ENCODE assay signal across 17 mouse cellular contexts in the genomic region with DNA sequence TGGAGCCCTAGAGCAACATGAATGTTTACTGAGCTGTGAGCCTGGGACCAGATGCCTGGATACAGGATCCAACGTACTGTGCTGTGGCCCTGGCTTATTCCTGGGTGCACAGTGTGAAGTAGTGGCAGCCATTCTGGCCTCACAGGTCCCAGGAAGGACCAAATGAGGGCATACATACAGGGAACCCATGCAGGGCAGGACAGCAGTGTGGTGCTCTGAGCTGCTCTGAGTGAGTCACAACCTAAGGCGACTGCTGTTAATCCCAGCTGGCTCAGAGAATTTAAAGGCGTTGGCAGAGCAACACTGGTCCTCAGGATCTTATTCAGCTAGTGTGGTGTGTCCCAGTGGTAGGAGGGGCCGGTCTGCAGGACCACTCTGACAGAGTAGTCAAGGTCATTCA. TPM values are rescaled to one million over a fixed set of nuclear protein-coding genes. Genes with fewer than 3 reads are reported as not detected.
DNase-seq lines count a peak whose midpoint lies in the region; ATAC-seq lines count a peak whose summit lies in the region.
"Had no signal": no experiment of that assay in that cellular context is flagged by ENCODE, and none has a peak within 500 bp of the region (broad histone marks: within the 10 kb centered on the region; RNA-seq: fewer than 3 reads in every experiment).

No protein-coding gene starts in this region.

- 47% methylated on average over 4 of the region's 4 CpGs for WGBS in heart, embryonic 13.5 days
- 56% methylated on average over 4 of the region's 4 CpGs for WGBS in limb, embryonic 12.5 days
- WGBS in limb, embryonic 10.5 days = 66% methylated on average over 4 of the region's 4 CpGs

- H3K4me1 ChIP-seq in heart, embryonic 13.5 days = peaks cover 42% of the 10 kb centered on the region
- peaks cover 9% of the 10 kb centered on the region; the same call in 1 of the 2 replicates for H3K4me1 ChIP-seq in limb, embryonic 12.5 days (replicated peaks)
- peaks cover 7% of the 10 kb centered on the region for H3K4me1 ChIP-seq in limb, embryonic 10.5 days

- H3K36me3 ChIP-seq in heart, embryonic 13.5 days = no peaks in the 10 kb centered on the region
- no peaks in the 10 kb centered on the region for H3K36me3 ChIP-seq in limb, embryonic 12.5 days
- no peaks in the 10 kb centered on the region for H3K36me3 ChIP-seq in limb, embryonic 10.5 days
- H3K36me3 ChIP-seq: heart, embryonic 10.5 days; hindbrain, embryonic 15.5 days; limb, embryonic 13.5 days; lung, embryonic 15.5 days had no signal

- H3K9me3 ChIP-seq in heart, embryonic 13.5 days = no peaks in the 10 kb centered on the region
- no peaks in the 10 kb centered on the region for H3K9me3 ChIP-seq in limb, embryonic 12.5 days
- H3K9me3 ChIP-seq in limb, embryonic 10.5 days (replicated peaks) = no peaks in the 10 kb centered on the region
- H3K9me3 ChIP-seq: heart, embryonic 10.5 days; hindbrain, embryonic 15.5 days; limb, embryonic 13.5 days; lung, embryonic 15.5 days had no signal

- no peak overlapping the region for H3K4me2 ChIP-seq in heart, embryonic 13.5 days
- H3K4me2 ChIP-seq in limb, embryonic 12.5 days = no peak overlapping the region
- H3K4me2 ChIP-seq: hindbrain, embryonic 15.5 days; limb, embryonic 13.5 days; lung, embryonic 15.5 days had no signal

- H3K4me3 ChIP-seq in heart, embryonic 13.5 days = no peak overlapping the region
- no peak overlapping the region for H3K4me3 ChIP-seq in limb, embryonic 12.5 days (replicated peaks)
- H3K4me3 ChIP-seq in limb, embryonic 10.5 days = no peak overlapping the region
- H3K4me3 ChIP-seq: heart, embryonic 10.5 days; hindbrain, embryonic 15.5 days; limb, embryonic 13.5 days; lung, embryonic 15.5 days had no signal

- intact Hi-C loops in heart, postnatal 36 days (cut with DNase I) = no loop called here

- ATAC-seq in heart, embryonic 13.5 days (ENCODE audit: extremely low read depth, insufficient number of reproducible peaks, low FRiP score, low TSS enrichment) = no peak
- peak; percentile 35; the same call in 1 of the 2 replicates for ATAC-seq in limb, embryonic 12.5 days (ENCODE audit: insufficient number of reproducible peaks, insufficient read depth, low FRiP score, low TSS enrichment, low read depth)

- peak; percentile 17 to 18 for DNase-seq in cerebellum, postnatal 25 days
- no peak for DNase-seq in cerebellum, postnatal 4 days (ENCODE audit: low spot score in 2 of 2)
- DNase-seq in heart, postnatal 36 days = no peak
- no peak for DNase-seq in limb, embryonic 10.5 days (ENCODE audit: low spot score)
- DNase-seq in brain, adult 2 months (ENCODE audit: low read depth, low spot score) = peak; percentile 12
- DNase-seq in embryo, embryonic 10 days (ENCODE audit: low spot score) = no peak
- DNase-seq: gastrocnemius, postnatal 25 days; thymus, adult 18-20 months had no signal

- H3K27ac ChIP-seq in heart, embryonic 13.5 days (replicated peaks) = peak overlapping the region; percentile 71
- H3K27ac ChIP-seq in limb, embryonic 12.5 days = no peak overlapping the region
- H3K27ac ChIP-seq in limb, embryonic 10.5 days = no peak overlapping the region
- H3K27ac ChIP-seq: limb, embryonic 13.5 days; liver, embryonic 14.5 days; lung, embryonic 15.5 days had no signal

- H3K9ac ChIP-seq in heart, embryonic 13.5 days = no peak overlapping the region
- no peak overlapping the region for H3K9ac ChIP-seq in limb, embryonic 12.5 days (replicated peaks)
- H3K9ac ChIP-seq: hindbrain, embryonic 15.5 days; limb, embryonic 13.5 days; liver, embryonic 14.5 days; lung, embryonic 15.5 days had no signal

- no peaks in the 10 kb centered on the region; the same call in 1 of the 2 replicates for H3K27me3 ChIP-seq in heart, embryonic 13.5 days (replicated peaks)
- peaks cover 23% of the 10 kb centered on the region for H3K27me3 ChIP-seq in limb, embryonic 12.5 days
- H3K27me3 ChIP-seq in limb, embryonic 10.5 days (ENCODE audit: low read depth, poor library complexity, severe bottlenecking) = peaks cover 23% of the 10 kb centered on the region
- H3K27me3 ChIP-seq: lung, embryonic 15.5 days had no signal

RNA-seq across cellular contexts. Expression of gene Inhbb, which starts 31.4 kb away (rescaled TPM):
- polyA plus RNA-seq in heart, embryonic 13.5 days (2015; fragmentation: Nextera tagmentation; extraction: Ambion mirVana) = 0.28 and 0.55 TPM in 2 replicates
- 1 to 10 TPM; 1.4 to 1.5 TPM for total RNA-seq in heart, postnatal 36 days (2021)
- 0.36 and 0.41 TPM in 2 replicates for polyA plus RNA-seq in limb, embryonic 12.5 days (2016; fragmentation: Nextera tagmentation; extraction: Ambion mirVana)
- 0.06 and 0.09 TPM in 2 replicates for polyA plus RNA-seq in limb, embryonic 10.5 days (2016; fragmentation: Nextera tagmentation; extraction: Ambion mirVana)
- total RNA-seq: CH12.LX; common myeloid progenitor, adult 5-6 weeks had no signal

Comparison
In these comparisons a context has a peak if more than half of its experiments do, and no peak if none do; other contexts are left out.
1. DNase-seq: peak in cerebellum, postnatal 25 days (2 of 2) and brain, adult 2 months (single experiment); none in cerebellum, postnatal 4 days (0 of 2), heart, postnatal 36 days (0 of 2), limb, embryonic 10.5 days (single experiment) and embryo, embryonic 10 days (single experiment).